Comparison of ENCODE assay signal across 31 mouse cellular contexts in the genomic region with DNA sequence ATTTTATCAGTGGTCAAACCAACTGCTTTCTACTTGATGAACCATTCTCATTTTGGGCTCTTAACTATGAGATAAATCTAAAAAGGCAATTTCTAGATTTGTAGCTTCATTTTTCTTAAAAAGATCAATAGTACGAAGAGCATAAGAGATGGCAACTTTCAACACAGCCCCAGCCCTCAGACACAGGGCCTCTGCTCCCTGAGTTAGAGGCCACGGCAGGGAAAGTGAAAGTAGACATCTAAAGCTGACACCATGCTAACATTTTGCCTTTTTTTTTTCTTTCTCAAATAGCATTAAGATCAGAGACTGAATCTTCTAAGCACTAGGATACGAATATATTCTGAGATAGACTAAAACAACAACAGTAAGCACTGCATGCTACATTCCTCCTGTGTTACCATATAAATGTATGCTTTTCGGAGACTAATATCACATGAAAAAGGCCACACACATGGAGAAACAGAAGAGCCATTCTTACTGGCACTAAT. TPM values are rescaled to one million over a fixed set of nuclear protein-coding genes. Genes with fewer than 3 reads are reported as not detected.
DNase-seq lines count a peak whose midpoint lies in the region; ATAC-seq and TF ChIP-seq lines count a peak whose summit lies in the region.
"Had no signal": no experiment of that assay in that cellular context is flagged by ENCODE, and none has a peak within 500 bp of the region (broad histone marks: within the 10 kb centered on the region; RNA-seq: fewer than 3 reads in every experiment).

No protein-coding gene starts in this region.

- no peak overlapping the region for H3K9ac ChIP-seq in kidney, embryonic 16.5 days (replicated peaks; ENCODE audit: low read length)
- no peak overlapping the region for H3K9ac ChIP-seq in forebrain, postnatal 0 days
- H3K9ac ChIP-seq: embryonic facial prominence, embryonic 15.5 days; forebrain, embryonic 12.5 days; hindbrain, embryonic 15.5 days; intestine, embryonic 15.5 days; limb, embryonic 15.5 days; neural tube, embryonic 12.5 days; stomach, embryonic 15.5 days had no signal

- DNase-seq in heart, adult 11 months = peak; percentile 27
- no peak for DNase-seq in heart, postnatal 25 days (ENCODE audit: low spot score)
- no peak for DNase-seq in thymus, adult 2 months
- no peak for DNase-seq in thymus, postnatal 36 days
- no peak for DNase-seq in forebrain, postnatal 0 days
- DNase-seq: adrenal gland, adult 8-10 months; cerebellum, adult 2 months; cerebellum, postnatal 25 days; gastrocnemius, postnatal 25 days; heart, adult 18-20 months; kidney, adult 8-10 months; kidney, postnatal 10 days; layer of hippocampus, postnatal 36 days; lung, postnatal 36 days; right cerebral cortex, adult 18-20 months had no signal

- peak overlapping the region; percentile 37; the same call in 1 of the 2 replicates for H3K27ac ChIP-seq in thymus, adult 2 months (ENCODE audit: control insufficient read depth, insufficient read depth, low read length)
- no peak overlapping the region for H3K27ac ChIP-seq in kidney, embryonic 16.5 days (ENCODE audit: low read length)
- no peak overlapping the region for H3K27ac ChIP-seq in forebrain, postnatal 0 days (ENCODE audit: low read depth, low read length)
- H3K27ac ChIP-seq: embryonic facial prominence, embryonic 10.5 days; embryonic facial prominence, embryonic 15.5 days; forebrain, embryonic 12.5 days; hindbrain, embryonic 10.5 days; hindbrain, embryonic 15.5 days; intestine, embryonic 15.5 days; limb, embryonic 10.5 days; limb, embryonic 15.5 days; neural tube, embryonic 12.5 days; stomach, embryonic 15.5 days had no signal

- no peak for TF ChIP-seq CTCF in thymus, adult 2 months (IDR thresholded peaks at IDR 0.05; ENCODE audit: borderline replicate concordance, control insufficient read depth, extremely low read depth, insufficient read depth, low read length, poor library complexity)
- no peak for TF ChIP-seq CTCF in forebrain, postnatal 0 days (IDR thresholded peaks at IDR 0.05; ENCODE audit: low read depth)

- no peaks in the 10 kb centered on the region for H3K4me1 ChIP-seq in thymus, adult 2 months (replicated peaks; ENCODE audit: control insufficient read depth, insufficient read depth, low read length)
- no peaks in the 10 kb centered on the region for H3K4me1 ChIP-seq in kidney, embryonic 16.5 days (ENCODE audit: insufficient read depth, low read length)
- no peaks in the 10 kb centered on the region for H3K4me1 ChIP-seq in forebrain, postnatal 0 days (ENCODE audit: insufficient read depth)
- H3K4me1 ChIP-seq: embryonic facial prominence, embryonic 10.5 days; embryonic facial prominence, embryonic 15.5 days; forebrain, embryonic 12.5 days; hindbrain, embryonic 10.5 days; hindbrain, embryonic 15.5 days; limb, embryonic 10.5 days; limb, embryonic 15.5 days; neural tube, embryonic 12.5 days; stomach, embryonic 15.5 days had no signal

- no peak overlapping the region for H3K4me3 ChIP-seq in thymus, adult 2 months (ENCODE audit: control insufficient read depth, insufficient read depth, low read length)
- H3K4me3 ChIP-seq in kidney, embryonic 16.5 days (ENCODE audit: low read length) = no peak overlapping the region
- H3K4me3 ChIP-seq in forebrain, postnatal 0 days (ENCODE audit: low read depth, low read length) = no peak overlapping the region
- H3K4me3 ChIP-seq: embryonic facial prominence, embryonic 10.5 days; embryonic facial prominence, embryonic 15.5 days; forebrain, embryonic 12.5 days; hindbrain, embryonic 10.5 days; hindbrain, embryonic 15.5 days; intestine, embryonic 15.5 days; limb, embryonic 10.5 days; limb, embryonic 15.5 days; neural tube, embryonic 12.5 days; stomach, embryonic 15.5 days had no signal

- no peak for TF ChIP-seq POLR2A in thymus, adult 2 months (IDR thresholded peaks at IDR 0.05; ENCODE audit: control insufficient read depth, extremely low read depth, insufficient read depth, low read length, poor library complexity)

- no peaks in the 10 kb centered on the region for H3K9me3 ChIP-seq in kidney, embryonic 16.5 days (ENCODE audit: low read length)
- H3K9me3 ChIP-seq in forebrain, postnatal 0 days (ENCODE audit: low read length) = no peaks in the 10 kb centered on the region
- H3K9me3 ChIP-seq: embryonic facial prominence, embryonic 10.5 days; embryonic facial prominence, embryonic 15.5 days; forebrain, embryonic 12.5 days; hindbrain, embryonic 10.5 days; hindbrain, embryonic 15.5 days; intestine, embryonic 15.5 days; limb, embryonic 10.5 days; limb, embryonic 15.5 days; neural tube, embryonic 12.5 days; stomach, embryonic 15.5 days had no signal

- H3K36me3 ChIP-seq in thymus, adult 2 months (ENCODE audit: control insufficient read depth, insufficient read depth, low read length) = no peaks in the 10 kb centered on the region
- peaks cover 29% of the 10 kb centered on the region for H3K36me3 ChIP-seq in kidney, embryonic 16.5 days (ENCODE audit: insufficient read depth, low read length)
- H3K36me3 ChIP-seq in forebrain, postnatal 0 days (ENCODE audit: insufficient read depth) = peaks cover 28% of the 10 kb centered on the region

- no peak overlapping the region for H3K4me2 ChIP-seq in kidney, embryonic 16.5 days (replicated peaks; ENCODE audit: low read depth, low read length)
- no peak overlapping the region for H3K4me2 ChIP-seq in forebrain, postnatal 0 days (ENCODE audit: low read depth)
- H3K4me2 ChIP-seq: embryonic facial prominence, embryonic 15.5 days; forebrain, embryonic 12.5 days; heart, embryonic 11.5 days; hindbrain, embryonic 15.5 days; intestine, embryonic 15.5 days; limb, embryonic 15.5 days; midbrain, embryonic 11.5 days; neural tube, embryonic 12.5 days; stomach, embryonic 15.5 days had no signal

- 45% methylated on average over 4 of the region's 4 CpGs for WGBS in thymus, adult 2 months
- WGBS in kidney, embryonic 16.5 days = 91% methylated on average over 4 of the region's 4 CpGs
- 84% methylated on average over 4 of the region's 4 CpGs for whole genome bisulfite sequencing in forebrain, postnatal 0 days

- peak; percentile 69 for ATAC-seq in CD4-positive, CD25-positive, alpha-beta regulatory T cell, adult 4 months
- peak; percentile 75 for ATAC-seq in inflammation-experienced regulatory T-cells, adult 6 months
- ATAC-seq in kidney, embryonic 16.5 days (ENCODE audit: low FRiP score, low TSS enrichment) = no peak
- ATAC-seq in forebrain, postnatal 0 days = no peak
- ATAC-seq: intestine, embryonic 15.5 days; midbrain, embryonic 16.5 days had no signal

- intact Hi-C loops in heart, postnatal 25 days (cut with DNase I) = no loop called here

- no peaks in the 10 kb centered on the region for H3K27me3 ChIP-seq in thymus, adult 2 months (ENCODE audit: control insufficient read depth, insufficient read depth, low read length)
- H3K27me3 ChIP-seq in kidney, embryonic 16.5 days (ENCODE audit: insufficient read depth, low read length) = no peaks in the 10 kb centered on the region
- no peaks in the 10 kb centered on the region for H3K27me3 ChIP-seq in forebrain, postnatal 0 days (ENCODE audit: insufficient read depth, low read length)
- H3K27me3 ChIP-seq: embryonic facial prominence, embryonic 15.5 days; forebrain, embryonic 12.5 days; hindbrain, embryonic 15.5 days; intestine, embryonic 15.5 days; limb, embryonic 15.5 days; neural tube, embryonic 12.5 days; stomach, embryonic 15.5 days had no signal

RNA-seq across cellular contexts. Expression of gene Traf5, which starts 13.6 kb away (rescaled TPM):
- total RNA-seq in heart, postnatal 25 days (2021) = 1 to 10 TPM; 7.0 to 7.5 TPM
- 10.1 and 10.5 TPM in 2 replicates for polyA plus RNA-seq in thymus, adult 2 months (2012; rRNA removed)
- 10 to 100 TPM; 67.5 to 87.0 TPM for polyA plus RNA-seq in CD4-positive, CD25-positive, alpha-beta regulatory T cell, adult 4 months (2017; shearing (Covaris generic))
- polyA plus RNA-seq in inflammation-experienced regulatory T-cells, adult 6 months (2017; shearing (Covaris generic)) = 10 to 100 TPM; 51.7 to 69.8 (median 67.4) TPM
- 23.6 and 25.2 TPM in 2 replicates for polyA plus RNA-seq in kidney, embryonic 16.5 days (2015; fragmentation: Nextera tagmentation; extraction: Ambion mirVana)
- 2.0 and 4.3 TPM in 2 replicates for total RNA-seq in forebrain, postnatal 0 days (2014; rRNA removed)
- polyA plus RNA-seq in forebrain, postnatal 0 days (2015; fragmentation: Nextera tagmentation; extraction: Ambion mirVana) = 1.2 and 1.5 TPM in 2 replicates

RNA-seq across cellular contexts. Expression of gene Rcor3, which starts 31.9 kb away (rescaled TPM):
- 10 to 100 TPM; 32.1 to 35.8 TPM for total RNA-seq in heart, postnatal 25 days (2021)
- 29.9 and 30.4 TPM in 2 replicates for polyA plus RNA-seq in thymus, adult 2 months (2012; rRNA removed)
- polyA plus RNA-seq in CD4-positive, CD25-positive, alpha-beta regulatory T cell, adult 4 months (2017; shearing (Covaris generic)) = 10 to 100 TPM; 13.1 to 16.2 TPM
- 10 to 100 TPM; 10.9 to 19.9 (median 14.6) TPM for polyA plus RNA-seq in inflammation-experienced regulatory T-cells, adult 6 months (2017; shearing (Covaris generic))
- polyA plus RNA-seq in kidney, embryonic 16.5 days (2015; fragmentation: Nextera tagmentation; extraction: Ambion mirVana) = 26.3 and 27.1 TPM in 2 replicates
- total RNA-seq in forebrain, postnatal 0 days (2014; rRNA removed) = 30.7 and 32.6 TPM in 2 replicates
- 35.3 and 48.0 TPM in 2 replicates for polyA plus RNA-seq in forebrain, postnatal 0 days (2015; fragmentation: Nextera tagmentation; extraction: Ambion mirVana)

Comparison
In these comparisons a context has a peak if more than half of its experiments do, and no peak if none do; other contexts are left out.
1. ATAC-seq: peak in CD4-positive, CD25-positive, alpha-beta regulatory T cell, adult 4 months (single experiment) and inflammation-experienced regulatory T-cells, adult 6 months (single experiment); none in kidney, embryonic 16.5 days (single experiment) and forebrain, postnatal 0 days (single experiment).